Mouse (Mus musculus): ENCODE data around the gene Tmem39a. TPM values are rescaled to one million over a fixed set of nuclear protein-coding genes. Genes with fewer than 3 reads are reported as not detected.

The Tmem39a gene
- total and polyA plus RNA-seq, 3 experiments: 38.1 to 352 (median 116) TPM

DNA sequence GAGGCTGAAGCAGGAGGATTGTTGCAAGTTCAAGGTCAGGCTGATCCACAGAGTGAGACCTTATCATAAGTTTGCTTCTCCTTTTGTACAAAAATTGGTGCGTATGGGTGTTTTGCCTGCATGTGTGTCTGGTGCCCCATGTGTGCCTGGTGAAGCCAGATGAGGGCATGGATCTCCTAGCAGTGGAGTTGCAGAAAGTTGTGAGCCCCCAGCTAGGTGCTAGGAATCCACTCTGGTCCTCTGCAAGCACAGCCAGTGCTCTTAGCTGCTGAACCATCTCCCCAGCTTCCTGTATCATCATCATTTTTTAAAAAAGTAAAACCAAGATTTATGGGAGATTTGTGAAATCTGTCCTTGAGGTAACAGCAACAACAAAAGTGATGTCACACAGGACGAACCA is 38.2 kb downstream of the Tmem39a start:
- no peaks in the 10 kb centered on the region for H3K79me2 ChIP-seq (ENCODE audit: control insufficient read depth, insufficient read depth, low read length, poor library complexity)
- H3K4me3 ChIP-seq (ENCODE audit: control insufficient read depth in 1 of 2, insufficient read depth in 1 of 2, low read depth in 2 of 2, low read length in 2 of 2): no peak overlapping the region
- no peaks in the 10 kb centered on the region for H3K4me1 ChIP-seq (ENCODE audit: control insufficient read depth in 1 of 2, insufficient read depth in 2 of 2, low read length in 2 of 2)
- TF ChIP-seq MYC (IDR thresholded peaks at IDR 0.05; ENCODE audit: low read depth, low read length) (no peak), GABPA (IDR thresholded peaks at IDR 0.05; ENCODE audit: low read depth, low read length) (no peak), RCOR1 (IDR thresholded peaks at IDR 0.05; ENCODE audit: low read depth, low read length) (no peak), HCFC1 (IDR thresholded peaks at IDR 0.05; ENCODE audit: low read depth, low read length) (no peak), CHD2 (IDR thresholded peaks at IDR 0.05; ENCODE audit: low read length) (no peak), CTCF (IDR thresholded peaks at IDR 0.05 in 2 of 3, conservative IDR thresholded peaks at IDR 0.05 in 1 of 3; ENCODE audit: control insufficient read depth in 1 of 3, insufficient read depth in 1 of 3, low read depth in 2 of 3, low read length in 3 of 3, poor library complexity in 1 of 3, severe bottlenecking in 1 of 3) (no peak), CHD1 (IDR thresholded peaks at IDR 0.05; ENCODE audit: low read depth, low read length) (no peak), JUND (IDR thresholded peaks at IDR 0.05; ENCODE audit: low read depth, low read length) (no peak), TAL1 (IDR thresholded peaks at IDR 0.05; ENCODE audit: low read length) (no peak), MAFK (IDR thresholded peaks at IDR 0.05; ENCODE audit: borderline replicate concordance, low read depth, low read length) (no peak)
- DNase-seq (ENCODE audit: low read depth, low spot score): no peak
- H3K36me3 ChIP-seq (ENCODE audit: control insufficient read depth in 1 of 2, insufficient read depth in 2 of 2, low read length in 2 of 2): no peaks in the 10 kb centered on the region
- no peak overlapping the region for H3K9ac ChIP-seq (ENCODE audit: control insufficient read depth, low read depth, low read length, poor library complexity, severe bottlenecking)
- no peaks in the 10 kb centered on the region for H3K9me3 ChIP-seq (replicated peaks; ENCODE audit: insufficient read depth, low read length)
- H3K27ac ChIP-seq (ENCODE audit: control insufficient read depth, low read depth, low read length): no peak overlapping the region
- H3K27me3 ChIP-seq (ENCODE audit: control insufficient read depth in 1 of 2, insufficient read depth in 2 of 2, low read length in 2 of 2): no peaks in the 10 kb centered on the region; a peak in 1 of 4 replicates

DNA sequence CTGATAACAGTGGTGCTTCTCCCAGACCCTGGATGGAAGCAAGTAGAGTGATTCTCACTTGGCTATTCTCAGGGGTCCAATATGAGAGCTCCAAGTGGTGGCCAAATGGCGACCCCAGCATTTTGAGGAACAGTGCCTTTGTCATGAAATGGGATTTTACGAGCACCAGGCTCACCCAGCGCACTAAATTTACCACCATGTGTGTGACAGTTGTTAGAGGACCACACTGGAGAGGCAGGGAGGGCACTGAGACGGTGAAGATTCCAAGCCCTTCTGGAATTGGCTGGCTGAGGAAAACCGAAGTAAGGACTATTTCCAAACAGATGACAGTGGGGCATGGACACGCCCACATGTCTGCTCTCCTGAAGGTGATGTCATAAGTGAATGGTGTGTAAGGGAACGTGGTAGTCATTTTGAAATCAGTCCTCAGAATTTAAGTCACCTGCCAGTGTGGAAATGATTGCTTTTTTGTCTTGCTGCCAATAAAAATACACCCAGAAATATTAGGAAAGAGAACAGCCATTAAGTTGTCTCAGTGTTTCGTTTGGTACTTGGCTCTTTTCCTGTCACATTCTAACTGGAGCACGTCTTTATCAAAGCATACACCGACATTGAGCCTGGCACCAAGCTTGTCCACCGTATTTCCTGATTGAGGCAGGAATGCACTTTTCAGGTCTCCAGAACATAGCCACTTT is 40.6 kb downstream of the Tmem39a start:
- H3K4me1 ChIP-seq (ENCODE audit: control insufficient read depth in 1 of 2, insufficient read depth in 2 of 2, low read length in 2 of 2): peaks cover 0 to 6% of the 10 kb centered on the region in 2 experiments; a peak in 1 of 4 replicates
- H3K36me3 ChIP-seq (ENCODE audit: control insufficient read depth in 1 of 2, insufficient read depth in 2 of 2, low read length in 2 of 2): peaks cover 0 to 3% of the 10 kb centered on the region in 2 experiments; a peak in 1 of 4 replicates
- H3K9ac ChIP-seq (ENCODE audit: control insufficient read depth, low read depth, low read length, poor library complexity, severe bottlenecking): no peak overlapping the region
- DNase-seq (ENCODE audit: low read depth, low spot score): no peak
- no peak overlapping the region for H3K27ac ChIP-seq (ENCODE audit: control insufficient read depth, low read depth, low read length)
- no peaks in the 10 kb centered on the region; a peak in 1 of 4 replicates for H3K27me3 ChIP-seq (ENCODE audit: control insufficient read depth in 1 of 2, insufficient read depth in 2 of 2, low read length in 2 of 2)
- H3K9me3 ChIP-seq (replicated peaks; ENCODE audit: insufficient read depth, low read length): no peaks in the 10 kb centered on the region
- TF ChIP-seq ETS1 (IDR thresholded peaks at IDR 0.05; ENCODE audit: low read depth, low read length): no peak
- TF ChIP-seq SIN3A (IDR thresholded peaks at IDR 0.05; ENCODE audit: low read length): no peak
- no peak for TF ChIP-seq CHD1 (IDR thresholded peaks at IDR 0.05; ENCODE audit: low read depth, low read length)
- no peak for TF ChIP-seq USF1 (IDR thresholded peaks at IDR 0.05; ENCODE audit: low read depth, low read length)
- no peak for TF ChIP-seq E2F4 (IDR thresholded peaks at IDR 0.05; ENCODE audit: borderline replicate concordance, low read depth, low read length)
- TF ChIP-seq NELFE (IDR thresholded peaks at IDR 0.05; ENCODE audit: low read depth, low read length): no peak
- TF ChIP-seq JUND (IDR thresholded peaks at IDR 0.05; ENCODE audit: low read depth, low read length): no peak
- no peak for TF ChIP-seq GABPA (IDR thresholded peaks at IDR 0.05; ENCODE audit: low read depth, low read length)
- H3K4me3 ChIP-seq (ENCODE audit: control insufficient read depth in 1 of 2, insufficient read depth in 1 of 2, low read depth in 2 of 2, low read length in 2 of 2): no peak overlapping the region
- H3K79me2 ChIP-seq (ENCODE audit: control insufficient read depth, insufficient read depth, low read length, poor library complexity): no peaks in the 10 kb centered on the region

Measured in MEL (cell line).